Mouse (Mus musculus): ENCODE measurements around the gene Tnik. TPM values are rescaled to one million over a fixed set of nuclear protein-coding genes. Genes with fewer than 3 reads are reported as not detected.

Gene Tnik
- polyA plus RNA-seq, 1 experiment = 2.3 TPM

DNA sequence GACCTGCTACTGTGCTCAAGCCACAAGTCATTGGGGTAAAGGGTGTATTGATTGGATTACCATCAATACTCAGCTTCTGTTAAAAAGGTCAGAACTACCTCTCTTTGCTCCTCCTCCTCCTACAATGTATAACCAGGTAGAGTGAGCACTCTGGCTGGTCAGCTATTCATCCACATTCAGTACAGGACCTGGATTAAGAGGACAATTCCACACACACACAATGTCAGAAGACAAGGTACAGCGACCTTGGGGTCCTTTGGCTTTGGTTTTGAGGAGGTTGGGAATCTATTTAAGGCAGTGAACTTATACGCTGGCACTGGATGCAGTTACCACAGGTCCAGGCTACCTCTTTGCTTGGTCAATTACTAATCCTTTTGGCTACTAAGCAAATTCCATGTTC is 434.8 kb downstream of the Tnik start, which contains the start of gene Slc2a2:
Gene Slc2a2 (plus strand): TSS at position 107 of the 400 bp plus-strand sequence.
- Histone ChIP-seq H3K9me3 (replicated peaks; ENCODE audit: control insufficient read depth, insufficient read depth, low read length, poor library complexity, severe bottlenecking) (no peaks in the 10 kb centered on the region), H3K36me3 (ENCODE audit: control insufficient read depth, insufficient read depth, low read length, poor library complexity, severe bottlenecking) (no peaks in the 10 kb centered on the region), H3K4me3 (ENCODE audit: low read depth, low read length) (no peak within 1 kb of the TSS), H3K4me1 (ENCODE audit: control insufficient read depth, insufficient read depth, low read length) (no peaks in the 10 kb centered on the region), H3K27ac (ENCODE audit: insufficient read depth, low read length) (no peak within 1 kb of the TSS), H3K9ac (ENCODE audit: low read depth, poor library complexity, severe bottlenecking) (no peak within 1 kb of the TSS), H3K27me3 (ENCODE audit: control insufficient read depth, insufficient read depth, low read length, poor library complexity, severe bottlenecking) (no peaks in the 10 kb centered on the region)
- TF ChIP-seq CTCF (IDR thresholded peaks at IDR 0.05; ENCODE audit: low read depth, low read length) = no peak
- TF ChIP-seq EP300 (IDR thresholded peaks at IDR 0.05; ENCODE audit: insufficient read depth, low read depth, low read length) = no peak
- no peak for TF ChIP-seq POLR2A (IDR thresholded peaks at IDR 0.05; ENCODE audit: insufficient read depth, low read length)

DNA sequence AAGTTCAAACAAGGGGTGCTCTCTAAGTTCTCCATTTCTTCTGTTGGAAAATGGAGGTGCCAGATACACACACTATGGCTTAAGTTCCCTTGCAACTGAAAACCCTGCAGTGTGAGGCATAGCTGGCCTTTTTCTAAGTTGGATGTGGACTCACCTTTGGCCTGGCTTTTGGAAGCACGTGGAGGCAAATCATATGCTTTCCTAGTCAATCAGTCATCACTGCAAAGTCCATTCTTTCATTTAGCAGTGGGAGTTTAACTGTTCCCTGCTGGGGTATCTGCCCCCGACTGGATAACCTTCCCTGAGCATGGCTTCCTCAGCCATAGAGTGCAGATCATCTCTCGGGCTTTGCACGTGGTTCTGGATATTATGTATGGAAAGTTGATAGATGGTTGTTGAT is 436.6 kb downstream of the Tnik start:
- Histone ChIP-seq H3K36me3 (ENCODE audit: control insufficient read depth, insufficient read depth, low read length, poor library complexity, severe bottlenecking) (no peaks in the 10 kb centered on the region), H3K9me3 (replicated peaks; ENCODE audit: control insufficient read depth, insufficient read depth, low read length, poor library complexity, severe bottlenecking) (no peaks in the 10 kb centered on the region), H3K27me3 (ENCODE audit: control insufficient read depth, insufficient read depth, low read length, poor library complexity, severe bottlenecking) (no peaks in the 10 kb centered on the region), H3K27ac (ENCODE audit: insufficient read depth, low read length) (no peak overlapping the region), H3K9ac (ENCODE audit: low read depth, poor library complexity, severe bottlenecking) (no peak overlapping the region), H3K4me3 (ENCODE audit: low read depth, low read length) (no peak overlapping the region), H3K4me1 (ENCODE audit: control insufficient read depth, insufficient read depth, low read length) (no peaks in the 10 kb centered on the region)
- TF ChIP-seq EP300 (IDR thresholded peaks at IDR 0.05; ENCODE audit: insufficient read depth, low read depth, low read length) (no peak), POLR2A (IDR thresholded peaks at IDR 0.05; ENCODE audit: insufficient read depth, low read length) (no peak), CTCF (IDR thresholded peaks at IDR 0.05; ENCODE audit: low read depth, low read length) (no peak)

DNA sequence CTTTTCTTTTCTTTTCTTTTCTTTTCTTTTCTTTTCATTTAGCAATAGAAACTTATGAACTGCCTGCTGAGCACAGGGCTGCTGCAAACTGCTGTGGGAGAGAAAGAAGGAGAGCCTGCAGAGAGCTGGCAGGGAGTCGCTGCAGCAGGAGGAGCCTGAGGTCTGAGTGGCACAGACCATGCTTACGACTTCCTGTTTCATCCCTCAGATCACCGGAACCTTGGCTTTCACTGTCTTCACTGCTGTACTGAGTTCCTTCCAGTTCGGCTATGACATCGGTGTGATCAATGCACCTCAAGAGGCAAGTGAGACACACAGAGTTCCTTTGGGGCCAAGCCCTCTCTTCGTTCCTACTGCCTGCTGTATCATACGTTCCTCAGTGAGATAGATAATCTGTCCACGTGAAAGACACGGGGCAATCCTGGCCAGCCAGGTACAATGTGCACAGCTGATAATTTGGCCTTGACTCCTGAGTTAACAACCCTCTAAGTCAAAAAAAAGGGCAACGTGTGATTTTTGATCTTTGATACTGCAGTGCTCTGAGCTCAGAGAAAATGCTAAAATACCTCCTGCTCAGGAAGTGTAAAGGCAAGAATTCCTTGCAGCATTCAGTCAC is 442.6 kb downstream of the Tnik start:
- no peaks in the 10 kb centered on the region for H3K27me3 ChIP-seq (ENCODE audit: control insufficient read depth, insufficient read depth, low read length, poor library complexity, severe bottlenecking)
- no peaks in the 10 kb centered on the region for H3K36me3 ChIP-seq (ENCODE audit: control insufficient read depth, insufficient read depth, low read length, poor library complexity, severe bottlenecking)
- H3K27ac ChIP-seq (ENCODE audit: insufficient read depth, low read length) = no peak overlapping the region
- H3K9me3 ChIP-seq (replicated peaks; ENCODE audit: control insufficient read depth, insufficient read depth, low read length, poor library complexity, severe bottlenecking) = no peaks in the 10 kb centered on the region
- H3K4me3 ChIP-seq (ENCODE audit: low read depth, low read length) = no peak overlapping the region
- TF ChIP-seq EP300 (IDR thresholded peaks at IDR 0.05; ENCODE audit: insufficient read depth, low read depth, low read length) (no peak), POLR2A (IDR thresholded peaks at IDR 0.05; ENCODE audit: insufficient read depth, low read length) (no peak), CTCF (IDR thresholded peaks at IDR 0.05; ENCODE audit: low read depth, low read length) (no peak)
- no peaks in the 10 kb centered on the region for H3K4me1 ChIP-seq (ENCODE audit: control insufficient read depth, insufficient read depth, low read length)
- no peak overlapping the region for H3K9ac ChIP-seq (ENCODE audit: low read depth, poor library complexity, severe bottlenecking)

DNA sequence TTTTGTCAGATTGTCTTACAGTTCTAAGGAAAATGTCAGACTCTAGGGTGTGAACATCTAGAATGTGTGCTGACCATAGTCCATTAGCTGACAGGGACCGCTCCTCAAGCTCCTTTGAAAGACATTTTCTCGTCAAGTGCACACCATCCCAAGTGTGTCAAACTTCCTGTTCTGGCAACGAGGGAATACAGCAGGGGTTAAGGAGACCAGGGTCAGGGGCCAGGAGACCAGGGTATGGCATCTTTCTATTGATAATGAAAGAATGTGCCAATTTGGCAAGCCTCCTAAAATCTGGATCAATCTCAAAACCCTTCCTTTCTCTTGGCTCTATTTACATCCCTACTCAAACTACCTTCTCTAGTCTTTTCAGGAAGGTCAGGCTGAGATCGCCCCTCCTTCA is 443.7 kb downstream of the Tnik start:
- no peaks in the 10 kb centered on the region for H3K4me1 ChIP-seq (ENCODE audit: control insufficient read depth, insufficient read depth, low read length)
- no peaks in the 10 kb centered on the region for H3K9me3 ChIP-seq (replicated peaks; ENCODE audit: control insufficient read depth, insufficient read depth, low read length, poor library complexity, severe bottlenecking)
- no peak overlapping the region for H3K27ac ChIP-seq (ENCODE audit: insufficient read depth, low read length)
- no peak overlapping the region for H3K4me3 ChIP-seq (ENCODE audit: low read depth, low read length)
- no peaks in the 10 kb centered on the region for H3K36me3 ChIP-seq (ENCODE audit: control insufficient read depth, insufficient read depth, low read length, poor library complexity, severe bottlenecking)
- H3K27me3 ChIP-seq (ENCODE audit: control insufficient read depth, insufficient read depth, low read length, poor library complexity, severe bottlenecking) = no peaks in the 10 kb centered on the region
- TF ChIP-seq POLR2A (IDR thresholded peaks at IDR 0.05; ENCODE audit: insufficient read depth, low read length) = no peak
- no peak for TF ChIP-seq EP300 (IDR thresholded peaks at IDR 0.05; ENCODE audit: insufficient read depth, low read depth, low read length)
- TF ChIP-seq CTCF (IDR thresholded peaks at IDR 0.05; ENCODE audit: low read depth, low read length) = no peak
- H3K9ac ChIP-seq (ENCODE audit: low read depth, poor library complexity, severe bottlenecking) = no peak overlapping the region

DNA sequence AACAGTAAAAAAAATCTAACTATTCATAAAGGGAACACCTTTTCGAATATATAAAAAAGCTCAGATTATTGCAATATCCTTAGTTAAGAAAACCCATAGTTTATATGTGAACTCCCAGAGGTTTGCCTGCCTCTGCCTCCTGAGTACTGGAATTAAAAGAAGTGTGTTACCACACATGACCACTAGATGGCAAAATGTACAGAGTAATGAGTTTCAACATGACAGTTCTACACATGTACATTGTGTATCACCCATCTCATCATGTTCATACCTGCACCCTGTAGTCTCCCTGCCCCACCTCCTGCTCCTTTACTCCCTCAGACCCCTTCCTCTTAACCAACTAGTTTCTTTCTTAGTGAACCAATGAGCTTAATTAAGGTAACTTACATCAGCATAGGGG is 446.7 kb downstream of the Tnik start:
- no peaks in the 10 kb centered on the region for H3K27me3 ChIP-seq (ENCODE audit: control insufficient read depth, insufficient read depth, low read length, poor library complexity, severe bottlenecking)
- no peak overlapping the region for H3K9ac ChIP-seq (ENCODE audit: low read depth, poor library complexity, severe bottlenecking)
- H3K36me3 ChIP-seq (ENCODE audit: control insufficient read depth, insufficient read depth, low read length, poor library complexity, severe bottlenecking) = no peaks in the 10 kb centered on the region
- TF ChIP-seq EP300 (IDR thresholded peaks at IDR 0.05; ENCODE audit: insufficient read depth, low read depth, low read length) (no peak), POLR2A (IDR thresholded peaks at IDR 0.05; ENCODE audit: insufficient read depth, low read length) (no peak), CTCF (IDR thresholded peaks at IDR 0.05; ENCODE audit: low read depth, low read length) (no peak)
- no peaks in the 10 kb centered on the region for H3K9me3 ChIP-seq (replicated peaks; ENCODE audit: control insufficient read depth, insufficient read depth, low read length, poor library complexity, severe bottlenecking)
- H3K27ac ChIP-seq (ENCODE audit: insufficient read depth, low read length) = no peak overlapping the region
- no peaks in the 10 kb centered on the region for H3K4me1 ChIP-seq (ENCODE audit: control insufficient read depth, insufficient read depth, low read length)
- H3K4me3 ChIP-seq (ENCODE audit: low read depth, low read length) = no peak overlapping the region

DNA sequence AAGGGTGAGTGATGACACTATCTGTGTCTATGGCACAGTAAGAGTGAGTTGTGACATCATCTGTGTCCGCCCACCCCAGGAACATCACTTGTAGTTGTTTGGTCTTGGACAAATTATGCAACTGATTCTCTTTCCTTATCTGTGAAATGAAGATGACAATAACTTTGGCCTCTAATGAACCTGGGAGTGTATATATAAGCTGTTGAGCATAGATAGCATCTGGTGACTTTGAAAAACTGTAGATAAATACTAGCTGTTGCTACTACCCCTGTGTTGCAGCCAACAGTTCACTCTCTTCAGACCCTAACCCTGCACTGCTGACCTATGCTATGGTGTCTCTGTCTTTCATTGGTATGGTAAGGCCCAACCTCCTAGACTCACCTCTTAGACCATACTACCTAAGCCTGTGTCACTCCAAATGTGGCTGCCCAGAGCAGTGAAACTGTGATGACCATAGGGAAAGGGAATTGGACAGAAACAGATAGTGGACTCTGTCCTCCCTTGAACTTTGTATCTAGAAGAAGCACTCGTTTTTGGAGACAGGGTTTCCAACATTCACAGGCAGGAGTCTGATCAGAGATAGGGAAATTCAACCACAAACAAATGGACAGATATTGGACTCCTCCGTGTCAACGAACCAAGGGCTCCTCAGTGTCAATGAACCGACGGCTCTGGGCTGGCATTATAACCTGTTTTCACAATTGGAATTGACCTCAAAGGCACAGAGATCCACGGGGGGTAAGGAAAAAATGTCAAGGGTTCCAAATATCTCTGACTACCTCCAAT is 451.1 kb downstream of the Tnik start:
- no peak overlapping the region for H3K9ac ChIP-seq (ENCODE audit: low read depth, poor library complexity, severe bottlenecking)
- no peaks in the 10 kb centered on the region for H3K9me3 ChIP-seq (replicated peaks; ENCODE audit: control insufficient read depth, insufficient read depth, low read length, poor library complexity, severe bottlenecking)
- no peaks in the 10 kb centered on the region for H3K27me3 ChIP-seq (ENCODE audit: control insufficient read depth, insufficient read depth, low read length, poor library complexity, severe bottlenecking)
- no peak overlapping the region for H3K27ac ChIP-seq (ENCODE audit: insufficient read depth, low read length)
- no peaks in the 10 kb centered on the region for H3K4me1 ChIP-seq (ENCODE audit: control insufficient read depth, insufficient read depth, low read length)
- no peak overlapping the region for H3K4me3 ChIP-seq (ENCODE audit: low read depth, low read length)
- TF ChIP-seq CTCF (IDR thresholded peaks at IDR 0.05; ENCODE audit: low read depth, low read length) (no peak), EP300 (IDR thresholded peaks at IDR 0.05; ENCODE audit: insufficient read depth, low read depth, low read length) (no peak), POLR2A (IDR thresholded peaks at IDR 0.05; ENCODE audit: insufficient read depth, low read length) (no peak)
- H3K36me3 ChIP-seq (ENCODE audit: control insufficient read depth, insufficient read depth, low read length, poor library complexity, severe bottlenecking) = no peaks in the 10 kb centered on the region
